Mouse (Mus musculus) midbrain, embryonic 11.5 days (tissue): ENCODE results near the gene Spo11. TPM values are rescaled to one million over a fixed set of nuclear protein-coding genes. Genes with fewer than 3 reads are reported as not detected.

Source experiments
- ATAC-seq: fragments of 200-750 bp; cut with Nextera tagmentation; 2 replicates; pipeline ENCODE4 v1.8.0; 2017; ENCODE audit warnings: moderate TSS enrichment, moderate library complexity; ENCODE audit not compliant: low FRiP score
- DNase-seq: peaks from one replicate; pipeline ENCODE4 v3.0.0; 2015; ENCODE audit warnings: low spot score; ENCODE audit errors: missing footprints
- H3K27ac ChIP-seq: fragments of 300-500 bp; sonication (generic); 2 replicates; pipeline ENCODE4 v1.5.1; 2014; ENCODE audit warnings: low read depth, low read length
- H3K27me3 ChIP-seq: fragments of 300-500 bp; sonication (generic); 2 replicates; pipeline ENCODE4 v1.6.1; 2014; ENCODE audit warnings: mild to moderate bottlenecking, low read length, moderate library complexity, mixed read lengths; ENCODE audit not compliant: control insufficient read depth, insufficient read depth
- H3K36me3 ChIP-seq: fragments of 300-500 bp; sonication (generic); 2 replicates; pipeline ENCODE4 v1.6.1; 2014; ENCODE audit warnings: mild to moderate bottlenecking, low read length, moderate library complexity, mixed read lengths; ENCODE audit not compliant: control insufficient read depth, insufficient read depth
- H3K4me1 ChIP-seq: fragments of 300-500 bp; sonication (generic); 2 replicates; pipeline ENCODE4 v1.6.1; 2014; ENCODE audit warnings: low read length; ENCODE audit not compliant: control insufficient read depth, insufficient read depth
- H3K4me2 ChIP-seq: fragments of 300-500 bp; sonication (generic); 2 replicates; pipeline ENCODE4 v1.6.1; 2014; ENCODE audit warnings: mild to moderate bottlenecking, moderate library complexity
- H3K4me3 ChIP-seq: fragments of 300-500 bp; sonication (generic); 2 replicates; pipeline ENCODE4 v1.5.1; 2014; ENCODE audit warnings: low read depth, low read length
- H3K9ac ChIP-seq: fragments of 300-500 bp; sonication (generic); 2 replicates; pipeline ENCODE4 v1.6.1; 2014; ENCODE audit warnings: low read length
- H3K9me3 ChIP-seq: fragments of 300-500 bp; sonication (generic); 2 replicates; pipeline ENCODE4 v1.6.1; 2016; ENCODE audit warnings: low read length; ENCODE audit not compliant: control insufficient read depth
- WGBS: fragments of 180-500 bp; shearing (Covaris S2); extraction: QIAGEN DNeasy Blood & Tissue Kit; methylation state at CpG from one replicate; pipeline ENCODE4 v1.1.7; 2014; 5-methylcytosine and 5-hydroxymethylcytosine counted together
- polyA plus RNA-seq: library from polyadenylated mRNA; unstranded; fragments of >200 nt; fragmentation: Nextera tagmentation; extraction: Ambion mirVana; gene quantifications from 2 replicates; pipeline ENCODE4 v1.2.1, GENCODE M21; 2014

Spo11 gene
- polyA plus RNA-seq, 1 experiment from 2014 or later, result 0.26 TPM

GRCm38 (mm10) chr2:172950722-172951121 lies 26.8 kb upstream of the Spo11 start:
- no peaks in the 10 kb centered on the region for H3K4me1 ChIP-seq
- no peak overlapping the region for H3K4me2 ChIP-seq
- no peaks in the 10 kb centered on the region for H3K36me3 ChIP-seq
- no peak overlapping the region for H3K9ac ChIP-seq
- ATAC-seq (no peak), DNase-seq (no peak)
- H3K27ac ChIP-seq, result no peak overlapping the region
- WGBS, result 43% methylated on average over 11 of the region's 11 CpGs
- no peak overlapping the region for H3K4me3 ChIP-seq
- no peaks in the 10 kb centered on the region for H3K27me3 ChIP-seq
- H3K9me3 ChIP-seq, result no peaks in the 10 kb centered on the region

GRCm38 (mm10) chr2:172951976-172952375 lies 25.5 kb upstream of the Spo11 start:
- WGBS, result 81% methylated on average over 2 of the region's 2 CpGs
- no peaks in the 10 kb centered on the region for H3K36me3 ChIP-seq
- H3K4me2 ChIP-seq, result no peak overlapping the region
- H3K9me3 ChIP-seq, result peaks cover 7% of the 10 kb centered on the region; the same call in 1 of the 2 replicates
- H3K27me3 ChIP-seq, result no peaks in the 10 kb centered on the region
- H3K4me3 ChIP-seq, result no peak overlapping the region
- no peak overlapping the region for H3K9ac ChIP-seq
- no peaks in the 10 kb centered on the region for H3K4me1 ChIP-seq
- no peak overlapping the region for H3K27ac ChIP-seq
- no peak for DNase-seq
- no peak for ATAC-seq

DNA sequence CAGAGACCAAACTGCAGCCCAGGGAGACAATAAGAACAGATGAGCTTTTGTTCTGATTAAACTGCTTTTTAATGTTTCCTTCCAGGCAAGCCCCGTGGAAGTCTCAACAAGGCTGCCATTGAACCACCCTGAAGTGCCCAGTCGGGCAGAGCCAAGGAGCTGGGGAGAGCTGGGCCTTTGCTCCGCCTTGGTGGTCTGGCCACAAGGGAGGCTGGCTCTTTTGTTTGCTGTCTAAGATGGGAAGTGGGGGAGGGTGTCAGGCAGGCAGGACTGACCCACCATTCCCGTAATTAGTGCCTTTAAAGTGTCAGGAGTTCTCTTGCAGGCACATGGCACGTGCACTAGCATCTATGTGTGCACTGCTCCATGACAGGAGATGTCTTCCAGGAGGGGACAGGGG lies 18.9 kb upstream of the Spo11 start:
- 6% methylated on average over 5 of the region's 5 CpGs for WGBS
- Histone ChIP-seq H3K27me3 (no peaks in the 10 kb centered on the region), H3K9me3 (peaks cover 10% of the 10 kb centered on the region; the same call in 1 of the 2 replicates), H3K4me1 (peaks cover 7% of the 10 kb centered on the region), H3K9ac (no peak overlapping the region), H3K4me2 (no peak overlapping the region), H3K27ac (no peak overlapping the region), H3K4me3 (no peak overlapping the region), H3K36me3 (no peaks in the 10 kb centered on the region)
- ATAC-seq, result peak; percentile 83
- peak; percentile 89 for DNase-seq

GRCm38 (mm10) chr2:172959006-172959768 lies 18.3 kb upstream of the Spo11 start:
- H3K9me3 ChIP-seq, result peaks cover 10% of the 10 kb centered on the region; the same call in 1 of the 2 replicates
- 50% methylated on average over 13 of the region's 13 CpGs for WGBS
- no peak overlapping the region for H3K4me3 ChIP-seq
- ATAC-seq, result peak; percentile 63; the same call in 1 of the 2 replicates
- H3K27ac ChIP-seq, result no peak overlapping the region
- DNase-seq, result peak; percentile 92
- H3K36me3 ChIP-seq, result no peaks in the 10 kb centered on the region
- H3K9ac ChIP-seq, result no peak overlapping the region
- H3K4me2 ChIP-seq, result no peak overlapping the region
- peaks cover 7% of the 10 kb centered on the region for H3K4me1 ChIP-seq
- no peaks in the 10 kb centered on the region for H3K27me3 ChIP-seq

DNA sequence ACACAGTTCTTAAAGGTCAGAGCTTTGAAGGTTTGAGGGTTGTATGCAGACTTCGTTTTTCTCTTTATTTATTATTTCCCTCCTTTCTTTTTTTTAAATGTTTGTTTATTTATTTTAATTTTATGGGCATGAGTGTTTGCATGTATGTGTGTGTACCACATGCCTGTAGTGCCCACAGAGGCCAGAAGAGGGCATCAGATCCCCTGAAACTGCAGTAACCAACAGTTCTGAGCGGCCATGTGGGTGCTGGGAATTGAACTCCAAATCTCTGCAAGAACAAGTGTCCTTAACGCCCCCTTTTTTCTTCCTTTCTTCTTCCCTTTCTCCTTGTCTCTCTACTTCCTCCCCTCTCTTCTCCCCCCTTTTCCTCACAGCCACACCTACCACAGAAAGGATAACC lies 17.1 kb upstream of the Spo11 start:
- Histone ChIP-seq H3K27me3 (no peaks in the 10 kb centered on the region), H3K36me3 (no peaks in the 10 kb centered on the region), H3K9ac (no peak overlapping the region), H3K4me1 (peaks cover 7% of the 10 kb centered on the region), H3K27ac (no peak overlapping the region), H3K9me3 (peaks cover 10% of the 10 kb centered on the region; the same call in 1 of the 2 replicates), H3K4me2 (no peak overlapping the region), H3K4me3 (no peak overlapping the region)
- no peak for ATAC-seq
- WGBS, result 90% methylated on average over 3 of the region's 3 CpGs
- DNase-seq, result no peak

DNA sequence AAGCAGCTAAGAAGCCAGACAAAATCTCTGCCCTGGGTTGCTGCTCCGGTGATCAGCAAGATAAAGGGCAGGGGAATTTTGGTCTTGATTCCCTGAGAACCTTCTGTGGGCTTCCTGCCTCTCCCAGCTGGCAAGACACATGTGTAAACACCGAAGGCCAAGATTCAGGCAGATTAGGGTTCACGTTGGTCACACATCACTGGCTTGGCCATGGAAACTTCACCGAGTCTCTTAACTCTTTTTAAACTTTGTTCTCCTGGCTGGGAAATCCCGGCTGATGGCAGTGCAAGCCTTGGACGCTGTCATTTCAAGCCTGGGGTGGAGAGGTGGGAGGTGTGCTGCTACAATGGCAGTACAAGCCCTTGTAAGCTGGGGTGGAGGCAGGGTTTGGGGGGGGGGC lies 16.3 kb upstream of the Spo11 start:
- WGBS, result 30% methylated on average over 6 of the region's 6 CpGs
- ATAC-seq (no peak), DNase-seq (no peak)

GRCm38 (mm10) chr2:172965249-172965648 lies 12.3 kb upstream of the Spo11 start:
- Histone ChIP-seq H3K4me1 (no peaks in the 10 kb centered on the region), H3K36me3 (no peaks in the 10 kb centered on the region), H3K9ac (0 out of 2 replicates have a peak overlapping the region, but pooled peaks have one; percentile 12), H3K4me2 (no peak overlapping the region), H3K27me3 (no peaks in the 10 kb centered on the region), H3K27ac (no peak overlapping the region), H3K9me3 (no peaks in the 10 kb centered on the region), H3K4me3 (no peak overlapping the region)
- no peak for DNase-seq
- ATAC-seq, result no peak
- 56% methylated on average over 11 of the region's 11 CpGs for WGBS

More for the DNA sequence above, 16.3 kb upstream of the Spo11 start:
- Histone ChIP-seq H3K4me3 (no peak overlapping the region), H3K27ac (no peak overlapping the region), H3K36me3 (no peaks in the 10 kb centered on the region), H3K9ac (no peak overlapping the region), H3K9me3 (peaks cover 8% of the 10 kb centered on the region; the same call in 1 of the 2 replicates), H3K4me1 (peaks cover 7% of the 10 kb centered on the region), H3K4me2 (no peak overlapping the region), H3K27me3 (no peaks in the 10 kb centered on the region)

DNA sequence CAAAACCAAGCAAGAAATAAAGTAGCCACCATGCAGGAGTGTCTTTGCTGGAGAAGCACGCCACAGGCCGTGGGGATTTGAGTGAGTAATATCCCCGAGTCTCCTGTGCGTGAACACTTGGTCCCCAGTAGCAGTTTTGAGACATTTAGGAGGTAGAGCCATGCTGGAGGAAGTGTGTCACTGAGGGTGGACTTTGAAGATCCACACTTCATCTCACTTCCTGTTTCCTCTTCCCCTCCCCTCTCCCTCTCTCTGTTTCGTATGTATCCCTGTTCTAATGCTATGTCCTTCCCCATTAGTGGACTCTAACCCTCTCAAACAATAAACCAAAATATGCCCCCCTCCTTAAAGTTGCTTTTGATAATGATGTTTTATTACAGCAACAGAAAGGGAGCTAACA lies 11.0 kb upstream of the Spo11 start:
- Histone ChIP-seq H3K27ac (no peak overlapping the region), H3K9me3 (no peaks in the 10 kb centered on the region)
- 88% methylated on average over 5 of the region's 5 CpGs for WGBS

DNA sequence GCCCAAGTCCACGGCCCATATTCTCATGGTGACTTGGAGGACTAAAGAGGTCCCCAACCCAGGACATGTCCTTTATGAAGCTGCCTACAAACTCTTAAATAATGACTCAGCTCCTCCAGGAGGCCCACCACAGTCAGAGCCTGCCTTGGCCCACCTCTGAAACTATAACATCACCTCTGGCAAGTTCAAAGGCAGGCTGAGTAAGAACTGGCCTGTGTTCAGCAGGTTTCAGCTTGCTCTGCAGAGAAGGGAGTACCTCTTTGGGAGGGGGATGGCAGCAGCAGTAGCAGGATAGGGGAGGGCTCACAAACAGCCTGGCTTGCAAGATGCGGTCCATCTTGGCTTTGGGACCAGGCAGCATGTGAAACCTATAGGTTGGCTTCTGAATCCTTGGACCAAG lies 5.6 kb upstream of the Spo11 start:
- 93% methylated on average over 2 of the region's 2 CpGs for WGBS
- no peaks in the 10 kb centered on the region for H3K36me3 ChIP-seq
- no peaks in the 10 kb centered on the region for H3K27me3 ChIP-seq
- H3K4me3 ChIP-seq, result no peak overlapping the region
- ATAC-seq, result no peak
- no peaks in the 10 kb centered on the region for H3K9me3 ChIP-seq
- no peaks in the 10 kb centered on the region for H3K4me1 ChIP-seq
- no peak for DNase-seq
- H3K27ac ChIP-seq, result no peak overlapping the region
- H3K9ac ChIP-seq, result no peak overlapping the region
- no peak overlapping the region for H3K4me2 ChIP-seq

More for the DNA sequence above, 11.0 kb upstream of the Spo11 start:
- no peak overlapping the region for H3K9ac ChIP-seq
- DNase-seq (no peak), ATAC-seq (no peak)
- H3K4me3 ChIP-seq, result no peak overlapping the region
- H3K27me3 ChIP-seq, result no peaks in the 10 kb centered on the region
- H3K36me3 ChIP-seq, result no peaks in the 10 kb centered on the region
- no peaks in the 10 kb centered on the region for H3K4me1 ChIP-seq
- no peak overlapping the region for H3K4me2 ChIP-seq
